Mouse (Mus musculus): ENCODE data around the gene Nr6a1.

The Nr6a1 gene

GRCm38 (mm10) chr2:38866711-38867110, 60.8 kb downstream of the Nr6a1 start:
- no peak for DNase-seq

DNA sequence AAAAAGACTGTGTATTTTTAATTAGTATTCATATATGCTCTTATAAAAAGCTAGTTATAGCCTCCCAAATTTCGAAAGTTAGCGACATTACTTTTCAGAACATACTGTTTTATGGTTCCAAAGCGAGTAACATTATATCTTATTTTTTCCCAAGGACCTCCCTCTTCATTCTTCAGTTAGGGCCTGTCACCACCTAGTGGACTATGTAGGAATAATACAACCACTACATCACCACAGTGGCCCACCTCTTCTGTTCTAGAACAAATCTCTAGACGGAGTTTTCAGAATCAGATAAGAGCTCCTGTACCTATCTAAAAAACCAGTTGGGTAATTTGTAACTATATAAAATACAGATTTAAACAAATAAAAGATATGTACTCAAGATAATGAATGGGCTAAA, 63.5 kb downstream of the Nr6a1 start:
- no peak for DNase-seq

- no peak for DNase-seq
These were observed 75.7 kb downstream of the Nr6a1 start for GRCm38 (mm10) chr2:38851797-38852196.

DNA sequence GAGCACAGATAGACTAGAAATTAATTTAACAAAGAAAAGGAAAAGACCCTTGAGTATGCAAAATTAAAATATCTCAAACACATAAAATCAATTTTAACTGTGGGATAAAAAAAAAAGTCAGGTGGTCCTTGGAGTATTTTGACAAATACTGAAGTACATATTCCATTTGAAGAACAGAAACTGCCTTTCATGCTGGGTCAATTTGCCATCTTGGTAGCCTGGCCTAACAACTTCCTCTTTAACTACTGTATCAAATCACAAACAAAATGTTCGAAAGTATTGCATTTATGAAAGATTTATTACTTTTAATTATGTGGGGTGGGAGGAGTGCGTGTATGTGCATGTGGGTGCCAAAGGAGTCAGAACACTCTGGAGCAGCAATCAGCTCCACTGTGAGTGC, 81.2 kb downstream of the Nr6a1 start:
- DNase-seq, result no peak

GRCm38 (mm10) chr2:38835489-38835888, 92.0 kb downstream of the Nr6a1 start:
- no peak for DNase-seq

- no peak for DNase-seq
These were observed 95.5 kb downstream of the Nr6a1 start for GRCm38 (mm10) chr2:38831976-38832375.

DNA sequence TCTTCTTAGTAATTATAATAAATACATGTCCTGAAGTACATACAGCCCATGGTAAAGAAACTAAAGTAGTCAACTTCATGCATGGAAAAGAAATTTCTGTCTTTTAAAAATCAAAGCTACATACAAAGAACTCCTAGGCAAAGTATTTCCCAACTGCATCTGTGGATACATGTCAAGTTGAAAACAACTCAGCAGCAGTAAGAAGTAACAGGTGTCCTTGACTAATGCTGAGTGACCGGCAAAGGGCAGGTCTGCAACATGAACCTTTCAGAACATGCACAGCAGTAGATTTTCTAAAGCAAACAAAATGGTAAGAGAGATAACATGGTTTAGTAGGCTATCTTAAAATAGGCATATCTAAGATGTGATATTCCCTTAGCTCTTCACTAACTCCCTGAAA, 98.0 kb downstream of the Nr6a1 start:
- no peak for DNase-seq

DNA sequence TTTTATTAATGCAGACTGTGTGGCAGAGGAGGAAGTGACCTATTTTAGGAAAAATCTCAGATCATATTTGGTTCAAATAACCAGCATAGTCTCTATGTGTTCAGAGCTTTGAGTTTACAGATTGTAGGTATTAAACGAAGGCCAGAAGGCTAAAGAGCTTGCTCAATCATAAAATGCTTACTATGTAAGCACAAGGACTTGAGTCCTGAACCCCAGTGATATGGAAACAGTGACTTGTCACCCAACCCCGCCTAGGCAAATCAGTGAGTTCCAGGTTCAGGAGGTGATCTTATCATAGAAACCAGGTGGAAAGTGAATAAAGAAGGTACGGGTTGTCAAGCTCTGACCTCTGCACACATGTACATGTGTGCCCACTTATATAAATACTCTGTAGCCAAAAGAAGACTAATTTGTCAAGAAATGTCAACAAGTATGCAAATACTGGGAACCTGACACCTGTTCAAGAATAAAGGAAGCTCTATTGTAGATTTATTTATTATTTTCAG, 99.6 kb downstream of the Nr6a1 start:
- no peak for DNase-seq

- no peak for DNase-seq
These were observed 101.3 kb downstream of the Nr6a1 start for GRCm38 (mm10) chr2:38826189-38826588.

GRCm38 (mm10) chr2:38824791-38825768, 102.4 kb downstream of the Nr6a1 start:
- peak in 1 of 2 experiments; percentile 9 for DNase-seq

DNA sequence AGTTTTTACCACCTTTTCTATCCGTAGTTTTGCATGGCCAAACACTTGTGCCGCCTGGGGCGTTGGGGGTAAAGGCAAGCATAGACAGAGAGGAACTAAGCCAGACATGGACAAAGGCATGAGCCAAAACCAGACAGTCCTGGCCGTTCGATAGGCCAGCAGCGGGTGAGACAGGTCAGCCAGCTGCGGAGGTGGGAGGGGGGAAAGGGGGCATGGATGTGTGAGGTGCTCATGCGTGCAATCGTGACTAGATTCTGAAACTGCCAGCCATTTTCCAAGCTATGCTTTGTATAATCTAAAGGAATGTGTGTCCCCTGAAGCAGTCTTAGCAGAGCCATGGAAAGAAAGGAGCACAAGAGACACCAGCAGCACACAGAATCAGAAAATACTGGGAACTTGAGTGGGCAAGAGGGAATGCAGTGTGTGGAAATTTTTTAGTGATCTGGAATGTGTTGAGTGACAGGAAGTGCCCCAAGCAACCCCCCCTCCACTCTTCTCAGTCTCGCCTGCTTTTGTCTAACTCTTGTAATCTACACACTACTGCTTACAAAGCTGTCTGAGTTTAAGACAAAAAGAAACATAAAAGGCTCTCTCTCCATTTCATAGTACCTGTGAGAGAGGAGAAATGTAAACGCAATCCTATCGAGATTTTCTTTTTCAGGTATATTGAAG, 103.4 kb downstream of the Nr6a1 start:
- DNase-seq, result peak; percentile 9 to 13

- no peak for DNase-seq
These were observed 104.1 kb downstream of the Nr6a1 start for GRCm38 (mm10) chr2:38823406-38823805.

- peak; percentile 19 to 25 for DNase-seq
These were observed 104.5 kb downstream of the Nr6a1 start for GRCm38 (mm10) chr2:38822995-38823394.

DNA sequence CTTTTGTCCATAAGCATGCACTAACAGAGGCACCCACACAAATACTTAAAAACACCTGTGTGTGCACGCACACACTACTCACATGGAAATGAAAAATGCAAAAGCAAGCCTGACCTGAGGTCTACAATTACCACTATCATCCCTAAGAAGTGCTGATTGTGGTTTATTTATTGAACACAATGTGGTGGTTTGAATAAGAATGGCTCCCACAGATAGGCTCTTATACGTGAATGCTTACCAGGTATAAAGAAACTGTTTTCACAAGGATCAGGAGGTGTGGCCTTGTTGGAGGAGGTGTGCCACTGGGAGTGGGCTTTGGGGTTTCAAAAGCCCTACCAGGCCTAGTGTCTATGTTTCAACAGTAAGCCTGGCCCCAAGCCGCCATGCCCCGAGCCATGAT, 110.0 kb downstream of the Nr6a1 start:
- DNase-seq, result no peak

DNA sequence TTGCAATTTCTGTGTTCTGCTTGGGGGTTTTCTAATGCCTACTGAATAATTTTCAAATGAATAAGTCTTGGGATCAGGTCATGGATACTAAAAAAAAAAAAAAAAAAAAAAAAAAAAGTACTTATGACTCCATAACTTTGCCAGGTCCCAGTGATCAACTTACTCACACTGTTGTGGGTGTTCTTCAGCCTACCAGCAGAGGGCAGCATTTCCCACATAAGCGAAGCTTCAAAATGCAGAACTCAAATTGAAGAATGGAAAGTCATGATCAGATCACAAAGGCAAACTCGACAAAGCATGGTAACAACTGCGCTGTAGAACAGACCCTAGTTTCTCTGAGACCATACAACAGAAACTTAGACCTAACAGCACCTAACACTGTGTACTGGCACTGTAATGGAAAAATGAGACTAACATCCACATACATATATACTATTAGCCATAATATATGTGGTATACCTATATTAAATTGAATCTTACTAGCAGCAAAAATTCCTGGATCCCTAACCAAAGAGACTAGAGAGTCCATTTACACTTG, 130.3 kb downstream of the Nr6a1 start:
- peak; percentile 64 to 70 for DNase-seq

DNA sequence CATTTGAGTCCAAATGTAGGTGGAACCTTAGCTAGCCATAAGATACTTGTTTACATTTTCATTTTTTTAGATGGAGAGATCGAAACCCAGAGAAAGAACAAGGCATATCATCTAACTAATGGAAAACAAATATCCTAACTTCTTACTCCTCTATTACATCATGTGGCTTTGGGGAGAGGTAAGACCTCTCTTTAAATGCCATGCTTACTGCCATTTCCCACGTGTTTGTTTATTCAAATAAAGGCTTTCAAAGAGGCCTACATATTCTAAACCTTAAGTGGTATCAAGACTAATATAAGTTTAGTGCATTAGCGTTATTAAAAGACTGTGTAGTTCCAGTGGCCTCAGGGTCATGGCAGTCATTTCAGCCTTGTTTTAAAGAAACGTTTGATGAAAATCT, 140.2 kb downstream of the Nr6a1 start:
- DNase-seq, result no peak

GRCm38 (mm10) chr2:38786216-38786960, 141.1 kb downstream of the Nr6a1 start:
- no peak for DNase-seq

DNA sequence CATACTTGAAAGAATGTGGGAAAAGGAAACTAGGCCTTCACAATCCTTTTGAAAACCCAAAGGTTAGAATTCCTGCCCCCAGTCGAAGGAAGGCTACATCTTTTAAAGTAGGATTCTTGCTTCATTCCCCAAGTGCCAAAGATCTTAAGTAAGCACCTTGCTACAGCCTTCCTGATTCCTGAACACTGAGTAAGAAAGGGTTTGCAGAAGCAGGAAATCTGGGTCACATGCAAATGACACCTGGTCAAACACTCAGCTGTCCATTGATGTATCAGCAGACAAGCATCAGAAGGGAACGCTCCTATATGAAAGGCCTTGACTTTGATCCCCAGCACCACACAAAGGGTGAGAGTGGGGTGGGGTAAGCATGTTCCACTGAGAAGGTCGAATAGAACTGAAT, 142.4 kb downstream of the Nr6a1 start:
- no peak for DNase-seq

- DNase-seq, result no peak
These were observed 143.1 kb downstream of the Nr6a1 start for GRCm38 (mm10) chr2:38784396-38784795.

DNA sequence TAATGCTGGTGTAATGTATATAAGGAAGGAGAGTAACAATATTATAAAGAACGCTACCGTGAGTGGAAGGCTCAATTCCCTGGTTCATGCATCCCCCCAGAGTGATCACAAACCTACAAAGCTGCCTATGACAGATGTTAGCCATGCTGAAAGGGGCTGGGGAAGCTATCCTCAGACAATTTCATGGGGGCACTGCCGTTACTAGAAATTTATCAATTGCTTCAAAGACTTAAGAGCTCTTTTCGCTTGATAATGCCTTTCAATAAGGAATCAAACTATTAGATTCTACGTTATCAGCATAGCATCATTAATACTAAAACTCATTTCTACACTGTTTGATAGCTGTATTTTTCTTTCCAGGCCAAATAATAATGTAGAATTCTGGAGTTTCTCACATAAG, 144.1 kb downstream of the Nr6a1 start:
- no peak for DNase-seq

GRCm38 (mm10) chr2:38782731-38783130, 144.8 kb downstream of the Nr6a1 start:
- no peak for DNase-seq

DNA sequence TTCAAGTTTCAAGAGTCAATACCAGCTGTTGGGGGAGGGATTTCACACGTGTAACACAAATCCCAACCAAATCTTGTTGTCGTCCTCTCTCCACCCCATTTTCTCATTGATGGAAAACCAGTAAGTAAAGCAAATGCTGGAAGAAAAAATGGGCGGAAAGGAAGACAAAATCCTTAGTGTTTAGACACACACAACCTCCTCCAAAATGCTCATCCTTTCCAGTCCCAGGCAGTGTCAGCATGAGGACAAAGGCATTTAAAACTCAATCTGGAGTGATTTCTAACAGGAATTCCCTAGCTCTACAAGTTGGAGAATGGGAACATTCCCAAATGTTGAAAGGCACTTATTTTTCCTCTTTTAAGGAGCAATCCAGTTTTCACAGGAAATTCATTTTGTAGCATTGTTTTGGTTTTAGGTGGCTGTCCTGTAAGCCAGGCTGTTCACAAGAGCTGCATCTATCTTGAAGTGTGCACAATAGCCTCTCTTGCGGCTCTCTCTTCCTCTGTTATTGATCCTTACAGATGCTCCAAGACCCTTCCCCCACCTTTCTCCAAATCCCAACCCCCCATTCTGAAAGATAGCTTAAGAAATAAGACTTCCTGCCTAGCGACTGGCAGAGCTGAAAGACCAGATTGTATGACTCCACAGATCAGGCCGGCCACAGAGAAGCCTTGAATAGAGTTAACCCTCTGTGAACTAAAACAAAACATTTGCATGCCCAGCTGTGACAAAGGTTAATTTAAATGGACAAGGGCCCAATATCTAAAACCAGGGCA, 145.4 kb downstream of the Nr6a1 start:
- no peak for DNase-seq

Data from cerebellum, postnatal 36 days (tissue).